10 mouse cellular contexts compared by ENCODE assay signal in the genomic region with DNA sequence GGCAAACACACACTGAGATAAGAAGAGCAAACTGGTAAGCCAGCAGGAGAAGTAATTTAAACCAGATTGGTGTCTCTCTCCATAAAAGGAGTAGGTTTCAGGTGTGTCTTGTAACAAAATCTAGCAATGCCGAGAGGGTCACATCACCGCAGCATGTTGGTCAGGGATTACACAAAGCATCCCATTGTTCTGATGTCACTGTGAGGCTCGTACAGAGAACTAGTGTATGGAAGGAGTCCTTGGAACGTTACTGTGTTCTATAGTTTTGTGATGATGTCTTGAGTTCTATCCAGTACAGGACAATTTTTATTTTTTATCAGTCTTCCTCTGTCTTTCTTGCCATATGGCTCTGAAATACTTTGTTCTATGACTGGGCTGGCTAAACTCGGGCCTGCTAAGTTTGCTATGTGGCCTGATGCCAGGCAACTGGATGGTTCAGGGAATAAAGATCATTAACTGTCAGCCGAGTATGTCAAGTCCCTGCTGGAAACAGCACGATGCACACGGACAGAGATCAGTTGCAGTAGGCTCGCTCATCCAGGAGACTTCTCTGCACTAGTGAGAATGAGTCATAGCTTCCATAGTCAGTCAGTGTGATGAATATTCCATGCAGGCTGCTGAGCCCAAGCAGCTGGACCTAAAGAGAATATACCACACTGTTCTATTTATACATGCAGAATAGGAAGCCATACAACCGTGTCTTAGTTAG. TPM values are rescaled to one million over a fixed set of nuclear protein-coding genes. Genes with fewer than 3 reads are reported as not detected.
DNase-seq lines count a peak whose midpoint lies in the region; ATAC-seq lines count a peak whose summit lies in the region.
"Had no signal": no experiment of that assay in that cellular context is flagged by ENCODE, and none has a peak within 500 bp of the region (broad histone marks: within the 10 kb centered on the region; RNA-seq: fewer than 3 reads in every experiment).

No protein-coding gene starts in this region.

- peak; percentile 99 for ATAC-seq in frontal cortex, adult (ENCODE audit: low TSS enrichment)
- no peak for ATAC-seq in embryonic facial prominence, embryonic 12.5 days (ENCODE audit: insufficient number of reproducible peaks, insufficient read depth, low FRiP score, low TSS enrichment)
- ATAC-seq in midbrain, embryonic 14.5 days (ENCODE audit: low FRiP score, low TSS enrichment), result no peak

- no peak overlapping the region for H3K9ac ChIP-seq in embryonic facial prominence, embryonic 12.5 days
- H3K9ac ChIP-seq in midbrain, embryonic 14.5 days (replicated peaks; ENCODE audit: low read length), result no peak overlapping the region
- H3K9ac ChIP-seq: hindbrain, embryonic 15.5 days had no signal

- peaks cover 16% of the 10 kb centered on the region for H3K4me1 ChIP-seq in embryonic facial prominence, embryonic 12.5 days
- H3K4me1 ChIP-seq in midbrain, embryonic 14.5 days (ENCODE audit: control insufficient read depth, insufficient read depth, low read length), result 0 out of 2 replicates have a peak, but pooled peaks cover 4% of the 10 kb centered on the region

- no peak overlapping the region for H3K4me2 ChIP-seq in embryonic facial prominence, embryonic 12.5 days (replicated peaks)
- no peak overlapping the region for H3K4me2 ChIP-seq in midbrain, embryonic 14.5 days (ENCODE audit: low read length)
- H3K4me2 ChIP-seq: hindbrain, embryonic 15.5 days had no signal

- no peak overlapping the region for H3K4me3 ChIP-seq in embryonic facial prominence, embryonic 12.5 days
- H3K4me3 ChIP-seq in midbrain, embryonic 14.5 days (replicated peaks; ENCODE audit: low read depth, low read length), result no peak overlapping the region
- H3K4me3 ChIP-seq: hindbrain, embryonic 15.5 days had no signal

- no peaks in the 10 kb centered on the region for H3K27me3 ChIP-seq in embryonic facial prominence, embryonic 12.5 days
- H3K27me3 ChIP-seq in midbrain, embryonic 14.5 days (ENCODE audit: control insufficient read depth, insufficient read depth, low read length), result no peaks in the 10 kb centered on the region
- H3K27me3 ChIP-seq: hindbrain, embryonic 15.5 days had no signal

- H3K36me3 ChIP-seq in embryonic facial prominence, embryonic 12.5 days, result no peaks in the 10 kb centered on the region
- H3K36me3 ChIP-seq in midbrain, embryonic 14.5 days (ENCODE audit: control insufficient read depth, insufficient read depth, low read length), result no peaks in the 10 kb centered on the region
- H3K36me3 ChIP-seq: hindbrain, embryonic 15.5 days had no signal

- DNase-seq in frontal cortex, postnatal 10 days (ENCODE audit: low spot score in 2 of 2), result no peak
- DNase-seq in 3134 (ENCODE audit: extremely low read depth, insufficient read length, low spot score), result peak; percentile 38
- DNase-seq in layer of hippocampus, postnatal 36 days, result peak; percentile 23 to 30
- DNase-seq in gastrocnemius, postnatal 10 days, result no peak
- no peak for DNase-seq in spleen, adult 12 weeks (ENCODE audit: low spot score)
- DNase-seq in midbrain, embryonic 14.5 days, result no peak
- DNase-seq: cerebellum, postnatal 25 days had no signal

- 37% methylated on average over 10 of the region's 10 CpGs for WGBS in embryonic facial prominence, embryonic 12.5 days
- 60% methylated on average over 10 of the region's 10 CpGs for WGBS in midbrain, embryonic 14.5 days

- no peaks in the 10 kb centered on the region for H3K9me3 ChIP-seq in embryonic facial prominence, embryonic 12.5 days
- H3K9me3 ChIP-seq in midbrain, embryonic 14.5 days (ENCODE audit: control insufficient read depth, low read length), result no peaks in the 10 kb centered on the region
- H3K9me3 ChIP-seq: hindbrain, embryonic 15.5 days had no signal

- peak overlapping the region; percentile 17; the same call in 1 of the 2 replicates for H3K27ac ChIP-seq in embryonic facial prominence, embryonic 12.5 days
- no peak overlapping the region for H3K27ac ChIP-seq in midbrain, embryonic 14.5 days (replicated peaks; ENCODE audit: low read depth, low read length)
- H3K27ac ChIP-seq: hindbrain, embryonic 15.5 days had no signal

RNA-seq across cellular contexts. Expression of a gene that starts 24.1 kb away (rescaled TPM):
- 0.09 TPM in 1 of 2 replicates, not detected in the other for polyA plus RNA-seq in embryonic facial prominence, embryonic 12.5 days (2016; fragmentation: Nextera tagmentation; extraction: Ambion mirVana)
- total RNA-seq in layer of hippocampus, postnatal 36 days (2021), result under 1 TPM; 0.20 to 0.25 TPM
- total RNA-seq in gastrocnemius, postnatal 10 days (2021), result not detected
- 0.12 and 0.18 TPM in 2 replicates for polyA plus RNA-seq in midbrain, embryonic 14.5 days (2014; fragmentation: Nextera tagmentation; extraction: Ambion mirVana)
- polyA plus RNA-seq: hindbrain, embryonic 15.5 days had no signal

RNA-seq across cellular contexts. Expression of a gene that starts 41.0 kb away (rescaled TPM):
- 1.5 and 1.6 TPM in 2 replicates for polyA plus RNA-seq in embryonic facial prominence, embryonic 12.5 days (2016; fragmentation: Nextera tagmentation; extraction: Ambion mirVana)
- under 1 TPM; 0.22 to 0.76 TPM for total RNA-seq in layer of hippocampus, postnatal 36 days (2021)
- under 1 TPM; 0.12 to 0.65 TPM for total RNA-seq in gastrocnemius, postnatal 10 days (2021)
- 0.70 and 0.93 TPM in 2 replicates for polyA plus RNA-seq in midbrain, embryonic 14.5 days (2014; fragmentation: Nextera tagmentation; extraction: Ambion mirVana)

Comparison
In these comparisons a context has a peak if more than half of its experiments do, and no peak if none do; other contexts are left out.
1. DNase-seq: peak in 3134 (single experiment) and layer of hippocampus, postnatal 36 days (2 of 2); none in frontal cortex, postnatal 10 days (0 of 2), gastrocnemius, postnatal 10 days (single experiment), spleen, adult 12 weeks (single experiment) and midbrain, embryonic 14.5 days (single experiment).